Mouse (Mus musculus) spleen, adult 2 months (tissue): ENCODE results near the gene Dock10. TPM values are rescaled to one million over a fixed set of nuclear protein-coding genes. Genes with fewer than 3 reads are reported as not detected.

ENCODE experiments used
- DNase-seq, 2 experiments: peaks; one replicate each; pipeline versions ENCODE4 v3.0.0 to v3.0.0-alpha.2; 2012 to 2021; ENCODE audit warnings: low spot score in 2 of 2, low read depth in 1 of 2
- H3K27ac ChIP-seq: fragments of 200-500 bp; 2 replicates; pipeline ENCODE4 v1.5.1; 2012; ENCODE audit warnings: low read length, inconsistent platforms; ENCODE audit not compliant: insufficient read depth
- H3K27me3 ChIP-seq: fragments of 200-500 bp; 2 replicates; pipeline ENCODE4 v1.6.1; 2012; ENCODE audit warnings: mild to moderate bottlenecking, moderate library complexity, low read length, inconsistent platforms; ENCODE audit not compliant: control insufficient read depth, insufficient read depth
- H3K36me3 ChIP-seq: fragments of 200-500 bp; 2 replicates; pipeline ENCODE4 v1.6.1; 2012; ENCODE audit warnings: mild to moderate bottlenecking, low read length, inconsistent platforms; ENCODE audit not compliant: control insufficient read depth, insufficient read depth
- H3K4me1 ChIP-seq: fragments of 200-500 bp; 2 replicates; pipeline ENCODE4 v1.6.1; 2011; ENCODE audit warnings: inconsistent platforms; ENCODE audit not compliant: control insufficient read depth, insufficient read depth, insufficient read length
- H3K4me3 ChIP-seq: fragments of 200-500 bp; 2 replicates; pipeline ENCODE4 v1.5.1; 2011; ENCODE audit warnings: mild to moderate bottlenecking, inconsistent platforms; ENCODE audit not compliant: insufficient read depth, insufficient read length; ENCODE audit errors: extremely low read depth
- CTCF ChIP-seq: fragments of 200-500 bp; IDR thresholded peaks from 2 replicates; pipeline ENCODE4 v1.5.1; 2011; ENCODE audit warnings: mild to moderate bottlenecking, inconsistent platforms; ENCODE audit not compliant: insufficient read depth, insufficient read length, insufficient replicate concordance; ENCODE audit errors: extremely low read depth
- POLR2A ChIP-seq: fragments of 200-500 bp; IDR thresholded peaks from 2 replicates; pipeline ENCODE4 v1.6.1; 2011; ENCODE audit warnings: low read depth, low read length, inconsistent platforms
- WGBS: fragments of 180-500 bp; shearing (Covaris S2); methylation state at CpG from one replicate; pipeline ENCODE4 v1.1.7; 2018; 5-methylcytosine and 5-hydroxymethylcytosine counted together
- polyA plus RNA-seq: library from polyadenylated mRNA; depleted of rRNA; stranded (reverse); fragments of >200 nt; gene quantifications from 2 replicates; pipeline ENCODE4 v1.2.3, GENCODE M21; 2012

Dock10 gene
- polyA plus RNA-seq, 1 experiment, result 28.5 TPM

- Histone ChIP-seq H3K27me3 (no peaks in the 10 kb centered on the region), H3K27ac (no peak overlapping the region), H3K4me3 (no peak overlapping the region), H3K36me3 (no peaks in the 10 kb centered on the region), H3K4me1 (peaks cover 10% of the 10 kb centered on the region)
- TF ChIP-seq POLR2A (no peak), CTCF (no peak)
- 71% methylated on average over 3 of the region's 3 CpGs for WGBS
- DNase-seq, result no peak
Observed at GRCm38 (mm10) chr1:80715917-80716316, 42.4 kb downstream of the Dock10 start.

DNA sequence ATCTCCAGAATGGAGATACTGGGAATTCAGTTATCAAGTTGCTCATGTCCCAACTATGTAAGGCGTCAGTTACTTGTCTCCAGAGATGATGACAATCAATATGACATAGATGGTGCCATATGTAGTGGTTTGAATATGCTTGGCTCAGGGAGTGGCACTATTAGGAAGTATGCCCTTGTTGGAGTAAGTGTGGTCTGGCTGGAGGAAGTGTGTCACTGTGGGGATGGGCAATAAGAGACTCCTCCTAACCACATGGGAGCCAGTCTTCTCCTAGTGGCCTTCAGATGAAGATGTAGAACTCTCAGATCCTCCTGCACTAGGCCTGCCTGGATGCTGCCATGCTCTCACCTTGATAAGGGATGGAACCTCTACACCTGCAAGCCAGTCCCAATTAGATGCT is 44.4 kb downstream of the Dock10 start:
- H3K27me3 ChIP-seq, result no peaks in the 10 kb centered on the region
- peaks cover 8% of the 10 kb centered on the region; the same call in 1 of the 2 replicates for H3K4me1 ChIP-seq
- no peak for DNase-seq
- H3K27ac ChIP-seq, result no peak overlapping the region
- H3K4me3 ChIP-seq, result no peak overlapping the region
- WGBS, result 95% methylated on average over 1 of the region's 1 CpGs
- no peaks in the 10 kb centered on the region for H3K36me3 ChIP-seq
- TF ChIP-seq CTCF, result no peak
- TF ChIP-seq POLR2A, result no peak

GRCm38 (mm10) chr1:80710607-80711261 is 47.6 kb downstream of the Dock10 start:
- Histone ChIP-seq H3K4me1 (peaks cover 6% of the 10 kb centered on the region; the same call in 1 of the 2 replicates), H3K36me3 (no peaks in the 10 kb centered on the region), H3K27me3 (no peaks in the 10 kb centered on the region), H3K27ac (no peak overlapping the region), H3K4me3 (no peak overlapping the region)
- no peak for TF ChIP-seq POLR2A
- no peak for TF ChIP-seq CTCF
- 81% methylated on average over 8 of the region's 8 CpGs for WGBS
- no peak for DNase-seq

DNA sequence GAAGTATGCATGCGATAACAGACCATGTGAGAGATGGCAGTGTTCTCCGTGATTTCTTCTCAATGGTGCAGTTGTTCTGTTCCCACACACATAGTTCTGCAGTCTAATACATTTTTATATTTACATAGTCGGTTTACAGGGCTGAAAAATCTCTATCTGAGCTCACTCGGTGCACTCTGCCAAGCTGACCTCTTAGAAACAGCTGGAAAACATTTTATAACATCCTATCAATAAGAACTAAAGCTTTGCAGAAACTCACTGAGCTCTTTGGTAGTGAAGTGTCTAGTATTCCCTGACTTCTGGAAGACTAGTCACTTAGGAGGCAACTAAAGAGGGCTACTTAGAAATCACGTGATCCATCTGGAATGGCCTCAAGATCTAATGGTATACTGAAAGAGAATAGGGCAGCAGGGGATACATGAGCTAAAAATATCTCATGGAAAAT is 48.2 kb downstream of the Dock10 start:
- 83% methylated on average over 5 of the region's 5 CpGs for WGBS
- TF ChIP-seq CTCF (no peak), POLR2A (no peak)
- no peaks in the 10 kb centered on the region for H3K36me3 ChIP-seq
- no peak for DNase-seq
- peaks cover 4% of the 10 kb centered on the region; the same call in 1 of the 2 replicates for H3K4me1 ChIP-seq
- no peaks in the 10 kb centered on the region for H3K27me3 ChIP-seq
- H3K4me3 ChIP-seq, result no peak overlapping the region
- no peak overlapping the region for H3K27ac ChIP-seq

DNA sequence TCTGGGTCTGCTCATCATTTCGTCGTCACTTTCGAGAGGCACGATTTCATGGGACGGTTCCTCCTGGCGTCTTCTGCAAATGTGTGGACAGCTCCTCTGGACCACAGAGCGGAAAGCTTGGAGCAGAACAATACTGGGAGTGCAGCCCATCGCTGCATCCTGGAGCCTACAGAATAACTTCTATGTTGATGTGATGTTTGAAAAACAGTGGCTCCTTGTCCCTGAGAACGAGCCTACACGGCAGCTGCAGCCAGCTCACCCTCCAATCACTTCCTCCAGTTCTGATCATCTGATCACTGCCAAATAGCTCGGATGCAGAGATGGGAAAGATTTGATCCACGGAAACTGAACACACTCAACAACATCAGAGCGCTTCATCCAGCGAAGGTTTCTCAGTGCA is 49.0 kb downstream of the Dock10 start:
- peaks cover 4% of the 10 kb centered on the region; the same call in 1 of the 2 replicates for H3K4me1 ChIP-seq
- DNase-seq, result no peak
- no peak overlapping the region for H3K27ac ChIP-seq
- WGBS, result 88% methylated on average over 14 of the region's 14 CpGs
- no peak overlapping the region; the same call in 1 of the 2 replicates for H3K4me3 ChIP-seq
- TF ChIP-seq CTCF, result no peak
- no peak for TF ChIP-seq POLR2A
- H3K27me3 ChIP-seq, result no peaks in the 10 kb centered on the region
- H3K36me3 ChIP-seq, result no peaks in the 10 kb centered on the region

GRCm38 (mm10) chr1:80703279-80703678 is 55.0 kb downstream of the Dock10 start:
- 85% methylated on average over 1 of the region's 1 CpGs for WGBS
- peak in 1 of 2 experiments; percentile 15 for DNase-seq
- H3K4me3 ChIP-seq, result no peak overlapping the region
- peaks cover 7% of the 10 kb centered on the region for H3K4me1 ChIP-seq
- no peaks in the 10 kb centered on the region for H3K27me3 ChIP-seq
- TF ChIP-seq CTCF (no peak), POLR2A (no peak)
- no peaks in the 10 kb centered on the region for H3K36me3 ChIP-seq
- H3K27ac ChIP-seq, result no peak overlapping the region

- no peak for TF ChIP-seq CTCF
- TF ChIP-seq POLR2A, result no peak
- Histone ChIP-seq H3K4me1 (peaks cover 6% of the 10 kb centered on the region), H3K27me3 (no peaks in the 10 kb centered on the region), H3K4me3 (no peak overlapping the region), H3K27ac (no peak overlapping the region), H3K36me3 (no peaks in the 10 kb centered on the region)
- DNase-seq, result no peak
- 64% methylated on average over 1 of the region's 1 CpGs for WGBS
Observed at GRCm38 (mm10) chr1:80676004-80676673, 82.2 kb downstream of the Dock10 start.
